Mouse (Mus musculus): ENCODE data around the gene Adamts17. TPM values are rescaled to one million over a fixed set of nuclear protein-coding genes. Genes with fewer than 3 reads are reported as not detected.

Gene Adamts17
- polyA plus RNA-seq, 1 experiment from 2014 or later: 6.6 TPM

DNA sequence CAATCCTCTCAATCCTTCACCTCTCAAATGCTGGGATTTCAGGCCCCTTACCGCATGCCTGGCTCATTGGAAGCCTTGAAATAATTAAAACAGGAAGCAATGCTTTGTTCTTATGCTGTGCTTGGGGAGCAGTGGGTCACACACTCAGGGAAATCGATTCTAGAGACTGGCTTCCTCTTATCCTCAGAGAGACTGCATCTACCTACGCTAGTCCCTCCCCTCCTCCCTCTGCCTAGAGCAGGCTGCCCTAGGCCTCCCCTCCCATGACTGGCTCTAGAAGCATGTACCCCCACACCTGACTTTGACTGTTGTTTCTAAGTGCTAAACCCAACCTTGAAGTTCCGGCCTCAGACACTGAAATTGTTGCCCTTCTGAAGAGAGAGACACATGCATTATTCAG lies 189.4 kb downstream of the Adamts17 start:
- Histone ChIP-seq H3K27me3 (no peaks in the 10 kb centered on the region), H3K4me2 (replicated peaks) (no peak overlapping the region), H3K9ac (no peak overlapping the region), H3K9me3 (replicated peaks) (no peaks in the 10 kb centered on the region), H3K4me3 (no peak overlapping the region), H3K36me3 (no peaks in the 10 kb centered on the region), H3K27ac (no peak overlapping the region), H3K4me1 (0 out of 2 replicates have a peak, but pooled peaks cover 3% of the 10 kb centered on the region)
- WGBS: 76% methylated on average over 4 of the region's 4 CpGs
- ATAC-seq (ENCODE audit: low FRiP score): no peak

DNA sequence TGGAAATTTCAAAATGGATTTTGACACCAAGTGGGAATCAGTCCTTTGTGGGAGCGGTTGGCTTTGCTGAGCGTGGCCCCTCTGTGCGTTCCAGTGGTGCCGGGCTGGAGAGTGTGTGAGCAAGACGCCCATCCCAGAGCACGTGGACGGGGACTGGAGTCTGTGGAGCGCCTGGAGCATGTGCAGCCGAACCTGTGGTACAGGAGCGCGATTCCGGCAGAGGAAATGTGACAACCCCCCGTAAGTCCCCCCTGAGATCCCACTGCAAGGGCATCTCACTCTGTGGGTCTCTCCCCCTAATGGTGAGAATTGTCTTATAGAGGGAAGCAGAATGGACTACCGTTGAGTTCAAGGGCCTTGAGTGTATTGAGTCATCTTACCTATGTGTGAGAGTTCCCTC lies 189.9 kb downstream of the Adamts17 start:
- over 99% methylated on average over 14 of the region's 14 CpGs for WGBS

DNA sequence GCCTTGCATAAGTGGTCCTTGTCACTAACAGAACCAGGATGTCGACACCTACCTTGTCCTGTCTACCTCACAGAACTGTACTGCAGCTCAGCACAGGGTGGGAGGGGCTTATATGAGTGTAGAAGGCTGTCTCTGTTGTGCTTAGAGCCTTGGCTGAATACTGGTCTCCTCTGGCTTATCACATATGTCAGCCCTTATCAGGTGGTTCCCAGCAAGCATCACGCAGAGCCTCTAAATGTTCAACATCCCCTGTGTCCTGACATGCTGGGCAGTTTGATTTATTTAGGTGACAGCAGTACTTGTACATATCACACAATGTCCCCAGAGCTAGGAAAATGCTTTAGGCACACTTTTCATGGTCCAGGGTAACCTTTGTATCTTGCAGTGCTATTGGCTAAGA lies 191.7 kb downstream of the Adamts17 start:
- WGBS: 84% methylated on average over 2 of the region's 2 CpGs
- H3K4me2 ChIP-seq (replicated peaks): no peak overlapping the region
- H3K4me3 ChIP-seq: no peak overlapping the region
- H3K27me3 ChIP-seq: no peaks in the 10 kb centered on the region
- no peak overlapping the region for H3K27ac ChIP-seq
- no peak overlapping the region for H3K9ac ChIP-seq
- H3K9me3 ChIP-seq (replicated peaks): no peaks in the 10 kb centered on the region
- H3K4me1 ChIP-seq: 0 out of 2 replicates have a peak, but pooled peaks cover 3% of the 10 kb centered on the region
- no peak for ATAC-seq (ENCODE audit: low FRiP score)
- H3K36me3 ChIP-seq: no peaks in the 10 kb centered on the region

More for the DNA sequence above, 189.9 kb downstream of the Adamts17 start:
- no peak overlapping the region for H3K27ac ChIP-seq
- ATAC-seq (ENCODE audit: low FRiP score): no peak
- no peaks in the 10 kb centered on the region for H3K9me3 ChIP-seq (replicated peaks)
- 0 out of 2 replicates have a peak, but pooled peaks cover 3% of the 10 kb centered on the region for H3K4me1 ChIP-seq
- H3K4me2 ChIP-seq (replicated peaks): no peak overlapping the region
- H3K36me3 ChIP-seq: no peaks in the 10 kb centered on the region
- H3K27me3 ChIP-seq: no peaks in the 10 kb centered on the region
- no peak overlapping the region for H3K4me3 ChIP-seq
- H3K9ac ChIP-seq: no peak overlapping the region

- no peak for ATAC-seq (ENCODE audit: low FRiP score)
Measured at GRCm38 (mm10) chr7:67032616-67033015, 193.1 kb downstream of the Adamts17 start.

DNA sequence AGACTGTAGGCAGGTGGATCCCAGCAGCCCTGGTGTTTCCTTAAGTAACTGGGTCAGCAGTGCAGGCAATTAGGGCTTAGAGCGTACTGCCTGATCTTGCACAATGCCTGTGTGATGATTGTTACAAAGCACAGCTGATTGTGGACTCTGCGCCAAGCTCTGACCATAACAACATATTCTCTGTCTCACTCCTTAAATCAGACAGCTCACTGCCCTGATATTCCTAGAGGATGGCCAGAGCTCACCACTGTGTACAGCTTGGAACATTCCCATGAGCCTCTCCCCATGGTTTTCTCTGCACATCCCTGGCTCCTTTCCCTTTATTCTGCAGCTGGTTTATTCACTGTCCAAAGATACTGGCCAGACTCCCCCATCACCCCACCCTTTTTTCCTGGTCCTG lies 194.8 kb downstream of the Adamts17 start:
- no peak overlapping the region for H3K4me2 ChIP-seq (replicated peaks)
- no peaks in the 10 kb centered on the region for H3K27me3 ChIP-seq
- H3K4me1 ChIP-seq: 0 out of 2 replicates have a peak, but pooled peaks cover 3% of the 10 kb centered on the region
- WGBS: 91% methylated on average over 2 of the region's 2 CpGs
- H3K9ac ChIP-seq: no peak overlapping the region
- H3K27ac ChIP-seq: no peak overlapping the region
- no peaks in the 10 kb centered on the region for H3K36me3 ChIP-seq
- no peak for ATAC-seq (ENCODE audit: low FRiP score)
- no peaks in the 10 kb centered on the region for H3K9me3 ChIP-seq (replicated peaks)
- H3K4me3 ChIP-seq: no peak overlapping the region

More at GRCm38 (mm10) chr7:67032616-67033015, 193.1 kb downstream of the Adamts17 start:
- Histone ChIP-seq H3K9ac (no peak overlapping the region), H3K27ac (no peak overlapping the region), H3K27me3 (no peaks in the 10 kb centered on the region), H3K4me1 (0 out of 2 replicates have a peak, but pooled peaks cover 3% of the 10 kb centered on the region), H3K4me3 (no peak overlapping the region), H3K9me3 (replicated peaks) (no peaks in the 10 kb centered on the region), H3K4me2 (replicated peaks) (no peak overlapping the region), H3K36me3 (no peaks in the 10 kb centered on the region)

GRCm38 (mm10) chr7:67035246-67035645 lies 195.7 kb downstream of the Adamts17 start:
- no peak for ATAC-seq (ENCODE audit: low FRiP score)
- Histone ChIP-seq H3K36me3 (no peaks in the 10 kb centered on the region), H3K4me2 (replicated peaks) (no peak overlapping the region), H3K4me1 (0 out of 2 replicates have a peak, but pooled peaks cover 3% of the 10 kb centered on the region), H3K9ac (no peak overlapping the region), H3K4me3 (no peak overlapping the region), H3K27ac (no peak overlapping the region), H3K9me3 (replicated peaks) (no peaks in the 10 kb centered on the region), H3K27me3 (no peaks in the 10 kb centered on the region)
- 88% methylated on average over 10 of the region's 10 CpGs for WGBS

GRCm38 (mm10) chr7:67035661-67036060 lies 196.1 kb downstream of the Adamts17 start:
- H3K27ac ChIP-seq: no peak overlapping the region
- H3K4me3 ChIP-seq: no peak overlapping the region
- H3K9me3 ChIP-seq (replicated peaks): no peaks in the 10 kb centered on the region
- H3K27me3 ChIP-seq: no peaks in the 10 kb centered on the region
- WGBS: 95% methylated on average over 5 of the region's 5 CpGs
- no peak for ATAC-seq (ENCODE audit: low FRiP score)
- H3K9ac ChIP-seq: no peak overlapping the region
- H3K36me3 ChIP-seq: no peaks in the 10 kb centered on the region
- 0 out of 2 replicates have a peak, but pooled peaks cover 3% of the 10 kb centered on the region for H3K4me1 ChIP-seq
- no peak overlapping the region for H3K4me2 ChIP-seq (replicated peaks)

GRCm38 (mm10) chr7:67036502-67037485 lies 197.3 kb downstream of the Adamts17 start:
- Histone ChIP-seq H3K9me3 (replicated peaks) (no peaks in the 10 kb centered on the region), H3K4me1 (0 out of 2 replicates have a peak, but pooled peaks cover 2% of the 10 kb centered on the region), H3K4me2 (replicated peaks) (no peak overlapping the region), H3K4me3 (no peak overlapping the region), H3K36me3 (no peaks in the 10 kb centered on the region), H3K27ac (no peak overlapping the region), H3K9ac (no peak overlapping the region), H3K27me3 (no peaks in the 10 kb centered on the region)
- ATAC-seq (ENCODE audit: low FRiP score): no peak
- 67% methylated on average over 5 of the region's 5 CpGs for WGBS

DNA sequence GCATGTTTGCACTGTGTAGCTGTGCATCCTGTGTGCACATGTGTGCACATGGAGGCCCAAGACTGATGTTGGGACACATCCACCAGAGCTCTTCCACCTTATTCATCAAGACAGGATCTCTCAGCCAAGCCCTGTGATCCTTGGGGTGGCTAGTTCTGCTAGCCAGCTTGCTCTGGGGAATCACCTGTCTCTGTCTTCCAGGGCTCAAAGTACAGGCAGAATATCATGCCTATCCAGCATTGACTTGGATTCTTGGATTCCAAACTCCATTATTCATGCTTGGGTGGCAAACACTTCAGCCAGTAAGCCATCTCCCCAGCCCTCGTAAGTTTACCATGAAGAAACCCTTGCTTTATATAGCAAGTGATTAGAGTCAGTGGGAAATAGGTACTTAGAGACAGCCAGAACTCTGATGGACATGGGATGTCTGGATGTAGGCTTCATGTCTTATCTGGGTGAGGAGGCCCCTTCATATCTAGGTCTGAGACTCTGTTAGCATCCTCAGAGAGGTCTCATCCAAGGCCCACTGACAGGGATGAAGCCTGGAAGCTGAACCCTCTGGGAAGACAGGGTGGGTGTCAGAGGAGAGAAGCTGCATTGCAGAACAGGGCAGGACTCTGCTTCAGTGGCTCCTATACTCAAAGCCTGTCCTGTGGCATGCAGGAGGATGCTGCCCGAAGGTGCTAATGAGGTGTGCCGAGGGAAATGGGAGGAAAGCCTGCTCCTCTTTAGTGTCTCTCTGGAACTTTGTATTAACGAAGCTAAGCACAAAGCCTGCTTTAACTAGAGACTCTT lies 198.4 kb downstream of the Adamts17 start:
- H3K27me3 ChIP-seq: no peaks in the 10 kb centered on the region
- no peaks in the 10 kb centered on the region for H3K9me3 ChIP-seq (replicated peaks)
- 80% methylated on average over 4 of the region's 4 CpGs for WGBS
- no peak overlapping the region for H3K4me2 ChIP-seq (replicated peaks)
- H3K27ac ChIP-seq: no peak overlapping the region
- H3K36me3 ChIP-seq: no peaks in the 10 kb centered on the region
- no peaks in the 10 kb centered on the region for H3K4me1 ChIP-seq
- no peak overlapping the region for H3K4me3 ChIP-seq
- H3K9ac ChIP-seq: no peak overlapping the region
- ATAC-seq (ENCODE audit: low FRiP score): no peak

GRCm38 (mm10) chr7:67039143-67039542 lies 199.6 kb downstream of the Adamts17 start:
- no peak for ATAC-seq (ENCODE audit: low FRiP score)
- Histone ChIP-seq H3K36me3 (no peaks in the 10 kb centered on the region), H3K9me3 (replicated peaks) (no peaks in the 10 kb centered on the region), H3K4me2 (replicated peaks) (no peak overlapping the region), H3K4me1 (no peaks in the 10 kb centered on the region), H3K9ac (no peak overlapping the region), H3K27me3 (no peaks in the 10 kb centered on the region), H3K27ac (no peak overlapping the region), H3K4me3 (no peak overlapping the region)
- WGBS: 80% methylated on average over 3 of the region's 3 CpGs

- no peak for ATAC-seq (ENCODE audit: low FRiP score)
- Histone ChIP-seq H3K27ac (no peak overlapping the region), H3K9me3 (replicated peaks) (no peaks in the 10 kb centered on the region), H3K36me3 (no peaks in the 10 kb centered on the region), H3K4me3 (no peak overlapping the region), H3K4me2 (replicated peaks) (no peak overlapping the region), H3K4me1 (no peaks in the 10 kb centered on the region), H3K27me3 (no peaks in the 10 kb centered on the region), H3K9ac (no peak overlapping the region)
- 68% methylated on average over 8 of the region's 8 CpGs for WGBS
Measured at GRCm38 (mm10) chr7:67039861-67040260, 200.3 kb downstream of the Adamts17 start.

- H3K36me3 ChIP-seq: no peaks in the 10 kb centered on the region
- ATAC-seq (ENCODE audit: low FRiP score): no peak
- no peak overlapping the region for H3K4me2 ChIP-seq (replicated peaks)
- no peaks in the 10 kb centered on the region for H3K27me3 ChIP-seq
- H3K9ac ChIP-seq: no peak overlapping the region
- H3K27ac ChIP-seq: no peak overlapping the region
- H3K4me1 ChIP-seq: no peaks in the 10 kb centered on the region
- no peak overlapping the region for H3K4me3 ChIP-seq
- WGBS: 93% methylated on average over 3 of the region's 3 CpGs
- no peaks in the 10 kb centered on the region for H3K9me3 ChIP-seq (replicated peaks)
Measured at GRCm38 (mm10) chr7:67041685-67042084, 202.2 kb downstream of the Adamts17 start.
